Mouse (Mus musculus) MEL (cell line): Measurements from ENCODE around the gene Il17f. TPM values are rescaled to one million over a fixed set of nuclear protein-coding genes. Genes with fewer than 3 reads are reported as not detected.

ENCODE experiments used
- DNase-seq: peaks from one replicate; pipeline ENCODE4 v3.0.0; 2011; ENCODE audit warnings: low read depth, low spot score
- H3K27ac ChIP-seq: 2 replicates; pipeline ENCODE4 v1.5.1; 2012; ENCODE audit warnings: low read depth, mild to moderate bottlenecking, control low read depth, low read length, moderate library complexity; ENCODE audit not compliant: control insufficient read depth
- H3K27me3 ChIP-seq, 2 experiments: fragments of 150-350 bp in 1 of 2; sonication (generic) in 1 of 2; 2 replicates each; pipeline ENCODE4 v1.6.1; 2012; ENCODE audit warnings: low read length in 2 of 2, mild to moderate bottlenecking in 2 of 2, improper control_type of control experiment in 1 of 2, moderate library complexity in 1 of 2; ENCODE audit not compliant: insufficient read depth in 2 of 2, control insufficient read depth in 1 of 2
- H3K36me3 ChIP-seq, 2 experiments: 2 replicates each; pipeline ENCODE4 v1.6.1; 2012 to 2014; ENCODE audit warnings: low read length in 2 of 2, improper control_type of control experiment in 1 of 2, inconsistent platforms in 1 of 2, mild to moderate bottlenecking in 1 of 2; ENCODE audit not compliant: insufficient read depth in 2 of 2, control insufficient read depth in 1 of 2
- H3K4me1 ChIP-seq, 2 experiments: fragments of 150-350 bp in 1 of 2; sonication (generic) in 1 of 2; 2 replicates each; pipeline ENCODE4 v1.6.1; 2012; ENCODE audit warnings: low read length in 2 of 2, improper control_type of control experiment in 1 of 2, mild to moderate bottlenecking in 1 of 2; ENCODE audit not compliant: insufficient read depth in 2 of 2, control insufficient read depth in 1 of 2
- H3K4me3 ChIP-seq, 2 experiments: fragments of 150-350 bp in 1 of 2; sonication (generic) in 1 of 2; 2 replicates each; pipeline ENCODE4 v1.5.1; 2012; ENCODE audit warnings: low read depth in 2 of 2, low read length in 2 of 2, mild to moderate bottlenecking in 2 of 2, moderate library complexity in 2 of 2, control low read depth in 1 of 2, improper control_type of control experiment in 1 of 2; ENCODE audit not compliant: control insufficient read depth in 1 of 2, insufficient read depth in 1 of 2
- H3K79me2 ChIP-seq: 2 replicates; pipeline ENCODE4 v1.6.1; 2012; ENCODE audit warnings: mild to moderate bottlenecking, low read length, moderate library complexity; ENCODE audit not compliant: control insufficient read depth, poor library complexity, insufficient read depth
- H3K9ac ChIP-seq: 2 replicates; pipeline ENCODE4 v1.6.1; 2012; ENCODE audit warnings: low read depth, mild to moderate bottlenecking, control low read depth, low read length, moderate library complexity; ENCODE audit not compliant: control insufficient read depth, poor library complexity, severe bottlenecking
- H3K9me3 ChIP-seq: fragments of 150-350 bp; sonication (generic); replicated peaks from 2 replicates; pipeline ENCODE4 v1.6.1; 2012; ENCODE audit warnings: mild to moderate bottlenecking, low read length, improper control_type of control experiment, moderate library complexity; ENCODE audit not compliant: insufficient read depth
- CHD1 ChIP-seq: IDR thresholded peaks from 2 replicates; pipeline ENCODE4 v1.6.1; 2012; ENCODE audit warnings: low read depth, mild to moderate bottlenecking, inconsistent platforms, low read length, improper control_type of control experiment
- CHD2 ChIP-seq: IDR thresholded peaks from 2 replicates; pipeline ENCODE4 v1.6.1; 2011; ENCODE audit warnings: low read length, improper control_type of control experiment
- CTCF ChIP-seq, 3 experiments: IDR thresholded peaks in 2 of 3; conservative IDR thresholded peaks in 1 of 3; 2 replicates each; pipeline ENCODE4 v1.5.1; 2011 to 2012; ENCODE audit warnings: low read length in 3 of 3, low read depth in 2 of 3, mild to moderate bottlenecking in 2 of 3, improper control_type of control experiment in 1 of 3, inconsistent platforms in 1 of 3, mixed read lengths in 1 of 3, moderate library complexity in 1 of 3; ENCODE audit not compliant: control insufficient read depth in 1 of 3, insufficient read depth in 1 of 3, poor library complexity in 1 of 3, severe bottlenecking in 1 of 3
- E2F4 ChIP-seq: IDR thresholded peaks from 2 replicates; pipeline ENCODE4 v1.6.1; 2011; ENCODE audit warnings: low read depth, low read length, improper control_type of control experiment, borderline replicate concordance
- ELF1 ChIP-seq: IDR thresholded peaks from 2 replicates; pipeline ENCODE4 v1.6.1; 2014; ENCODE audit warnings: low read depth, mild to moderate bottlenecking, inconsistent platforms, low read length, improper control_type of control experiment, moderate library complexity
- GATA1 ChIP-seq: IDR thresholded peaks from 2 replicates; pipeline ENCODE4 v1.6.1; 2011; ENCODE audit warnings: low read depth, low read length, improper control_type of control experiment
- MXI1 ChIP-seq: IDR thresholded peaks from 2 replicates; pipeline ENCODE4 v1.6.1; 2011; ENCODE audit warnings: mild to moderate bottlenecking, low read depth, low read length, improper control_type of control experiment
- MYB ChIP-seq: IDR thresholded peaks from 2 replicates; pipeline ENCODE4 v1.6.1; 2011; ENCODE audit warnings: mild to moderate bottlenecking, low read depth, low read length, improper control_type of control experiment
- MYC ChIP-seq: IDR thresholded peaks from 2 replicates; pipeline ENCODE4 v1.6.1; 2011; ENCODE audit warnings: low read depth, mild to moderate bottlenecking, low read length, improper control_type of control experiment, moderate library complexity
- NRF1 ChIP-seq: IDR thresholded peaks from 2 replicates; pipeline ENCODE4 v1.6.1; 2014; ENCODE audit warnings: low read depth, mild to moderate bottlenecking, inconsistent platforms, low read length, improper control_type of control experiment, moderate library complexity; ENCODE audit not compliant: poor library complexity, insufficient read depth, severe bottlenecking
- POLR2A ChIP-seq, 2 experiments: IDR thresholded peaks; 2 replicates each; pipeline ENCODE4 v1.6.1; 2011 to 2012; ENCODE audit warnings: low read length in 2 of 2, mild to moderate bottlenecking in 2 of 2, control low read depth in 1 of 2, improper control_type of control experiment in 1 of 2, low read depth in 1 of 2, moderate library complexity in 1 of 2; ENCODE audit not compliant: control insufficient read depth in 1 of 2, insufficient read depth in 1 of 2, poor library complexity in 1 of 2
- POLR2AphosphoS2 ChIP-seq: IDR thresholded peaks from 2 replicates; pipeline ENCODE4 v1.6.1; 2011; ENCODE audit warnings: low read length, improper control_type of control experiment
- RAD21 ChIP-seq: IDR thresholded peaks from 2 replicates; pipeline ENCODE4 v1.6.1; 2011; ENCODE audit warnings: mild to moderate bottlenecking, low read depth, low read length, improper control_type of control experiment
- SMC3 ChIP-seq: IDR thresholded peaks from 2 replicates; pipeline ENCODE4 v1.6.1; 2011; ENCODE audit warnings: low read depth, low read length, improper control_type of control experiment
- TBP ChIP-seq: IDR thresholded peaks from 2 replicates; pipeline ENCODE4 v1.8.0; 2011; ENCODE audit warnings: low read depth, low read length, improper control_type of control experiment
- USF1 ChIP-seq: IDR thresholded peaks from 2 replicates; pipeline ENCODE4 v1.6.1; 2014; ENCODE audit warnings: low read depth, mild to moderate bottlenecking, inconsistent platforms, low read length, improper control_type of control experiment, moderate library complexity
- USF2 ChIP-seq, 2 experiments: IDR thresholded peaks; 2 replicates each; pipeline ENCODE4 v1.6.1; 2011 to 2012; ENCODE audit warnings: improper control_type of control experiment in 2 of 2, low read length in 2 of 2, borderline replicate concordance in 1 of 2, inconsistent platforms in 1 of 2, low read depth in 1 of 2, mild to moderate bottlenecking in 1 of 2; ENCODE audit not compliant: insufficient read depth in 1 of 2
- ZC3H11A ChIP-seq: IDR thresholded peaks from 2 replicates; pipeline ENCODE4 v1.6.1; 2012; ENCODE audit warnings: low read depth, mild to moderate bottlenecking, inconsistent platforms, low read length, improper control_type of control experiment
- ZKSCAN1 ChIP-seq: IDR thresholded peaks from 2 replicates; pipeline ENCODE4 v1.6.1; 2012; ENCODE audit warnings: low read depth, mild to moderate bottlenecking, inconsistent platforms, low read length, improper control_type of control experiment, moderate library complexity
- ZMIZ1 ChIP-seq: IDR thresholded peaks from 2 replicates; pipeline ENCODE4 v1.6.1; 2012; ENCODE audit warnings: low read depth, mild to moderate bottlenecking, inconsistent platforms, low read length, improper control_type of control experiment, moderate library complexity
- ZNF384 ChIP-seq: IDR thresholded peaks from 2 replicates; pipeline ENCODE4 v1.6.1; 2012; ENCODE audit warnings: low read depth, mild to moderate bottlenecking, inconsistent platforms, low read length, improper control_type of control experiment
- polyA plus RNA-seq, 2 experiments: library from polyadenylated mRNA; stranded (reverse) in 1 of 2; unstranded in 1 of 2; fragments of >175 nt in 1 of 2; fragments of >200 nt in 1 of 2; gene quantifications; 2 replicates each; pipeline versions ENCODE4 v1.2.1 to v1.2.4; 2012; ENCODE audit warnings: low replicate concordance in 2 of 2, low read depth in 1 of 2; ENCODE audit not compliant: insufficient read length in 2 of 2, insufficient read depth in 1 of 2, missing spikeins in 1 of 2
- total RNA-seq: library from RNA; depleted of rRNA; stranded (reverse); fragments of 300-350 nt; gene quantifications from 2 replicates; pipeline ENCODE4 v1.2.3, GENCODE M21; 2012

Gene Il17f
- total and polyA plus RNA-seq, 3 experiments = not detected

GRCm38 (mm10) chr1:20833141-20833511 is 42.7 kb upstream of the Il17f start:
- no peak overlapping the region for H3K27ac ChIP-seq
- H3K4me1 ChIP-seq = no peaks in the 10 kb centered on the region
- no peaks in the 10 kb centered on the region for H3K79me2 ChIP-seq
- H3K27me3 ChIP-seq = peaks cover 0 to 6% of the 10 kb centered on the region in 2 experiments; a peak in 3 of 4 replicates
- no peak overlapping the region for H3K4me3 ChIP-seq
- H3K9ac ChIP-seq = no peak overlapping the region
- DNase-seq = no peak
- H3K9me3 ChIP-seq = no peaks in the 10 kb centered on the region
- TF ChIP-seq CHD2 (no peak), POLR2AphosphoS2 (no peak), NRF1 (no peak), RAD21 (no peak), MXI1 (no peak), GATA1 (no peak), CHD1 (no peak), ELF1 (no peak), SMC3 (no peak), USF1 (no peak), CTCF (IDR thresholded peaks at IDR 0.05 in 2 of 3, conservative IDR thresholded peaks at IDR 0.05 in 1 of 3; ENCODE audit: control insufficient read depth in 1 of 3, insufficient read depth in 1 of 3, low read depth in 2 of 3, low read length in 3 of 3, poor library complexity in 1 of 3, severe bottlenecking in 1 of 3) (no peak), ZC3H11A (no peak), E2F4 (no peak), ZMIZ1 (no peak), TBP (no peak), USF2 (IDR thresholded peaks at IDR 0.05; ENCODE audit: borderline replicate concordance in 1 of 2, insufficient read depth in 1 of 2, low read depth in 1 of 2, low read length in 2 of 2) (no peak), MYC (no peak), ZNF384 (no peak), POLR2A (IDR thresholded peaks at IDR 0.05; ENCODE audit: control insufficient read depth in 1 of 2, insufficient read depth in 1 of 2, low read depth in 1 of 2, low read length in 2 of 2, poor library complexity in 1 of 2) (no peak)
- TF ChIP-seq, all 39 proteins: peak for 0
- H3K36me3 ChIP-seq = no peaks in the 10 kb centered on the region

GRCm38 (mm10) chr1:20832473-20833140 is 42.2 kb upstream of the Il17f start:
- no peak overlapping the region for H3K4me3 ChIP-seq
- H3K4me1 ChIP-seq = no peaks in the 10 kb centered on the region
- no peaks in the 10 kb centered on the region for H3K36me3 ChIP-seq
- peak; percentile 11 for TF ChIP-seq RAD21
- TF ChIP-seq CTCF (IDR thresholded peaks at IDR 0.05 in 2 of 3, conservative IDR thresholded peaks at IDR 0.05 in 1 of 3; ENCODE audit: control insufficient read depth in 1 of 3, insufficient read depth in 1 of 3, low read depth in 2 of 3, low read length in 3 of 3, poor library complexity in 1 of 3, severe bottlenecking in 1 of 3) = peak in 1 of 3 experiments; percentile 14; a peak in 2 of 6 replicates
- TF ChIP-seq ZKSCAN1 = no peak
- TF ChIP-seq SMC3 = 0 out of 2 replicates have a peak, but pooled peaks have one; percentile 12
- no peak for TF ChIP-seq MYB
- peaks cover 0 to 7% of the 10 kb centered on the region in 2 experiments; a peak in 3 of 4 replicates for H3K27me3 ChIP-seq
- H3K27ac ChIP-seq = no peak overlapping the region
- DNase-seq = no peak
- no peak overlapping the region for H3K9ac ChIP-seq
- no peaks in the 10 kb centered on the region for H3K79me2 ChIP-seq
- H3K9me3 ChIP-seq = no peaks in the 10 kb centered on the region
